Mouse (Mus musculus) bone marrow, adult 2 months (tissue): ENCODE results near the gene Gm10135.

Experiments used
- CTCF ChIP-seq: fragments of 200-500 bp; IDR thresholded peaks from 2 replicates; pipeline ENCODE4 v1.5.1; 2011; ENCODE audit warnings: low read length, control low read depth; ENCODE audit not compliant: control insufficient read depth, insufficient read depth
- POLR2A ChIP-seq: fragments of 200-500 bp; IDR thresholded peaks from 2 replicates; pipeline ENCODE4 v1.6.1; 2011; ENCODE audit warnings: low read depth, mild to moderate bottlenecking, control low read depth, low read length, borderline replicate concordance; ENCODE audit not compliant: control insufficient read depth

DNA sequence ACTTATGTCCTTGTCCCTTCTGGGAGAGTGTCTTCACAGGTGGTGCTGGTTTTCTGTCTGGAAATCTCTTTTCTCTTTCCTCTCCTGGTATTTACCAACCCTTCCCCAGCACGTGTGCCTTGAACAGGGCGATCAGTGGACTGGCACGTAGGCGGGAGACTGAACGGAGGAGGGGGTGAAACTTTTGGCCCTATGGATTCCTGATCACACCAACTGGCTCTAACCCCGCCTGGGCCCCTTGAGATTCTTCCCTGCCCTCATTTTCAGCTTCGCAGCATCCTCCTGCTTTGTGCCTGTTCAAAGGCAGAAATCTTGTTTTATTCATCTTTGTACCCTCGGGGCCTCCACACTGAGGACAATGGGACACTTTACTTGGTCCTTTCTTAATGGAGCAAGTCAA, 19.9 kb upstream of the Gm10135 start:
- no peak for TF ChIP-seq CTCF
- no peak for TF ChIP-seq POLR2A
